Mouse (Mus musculus) gastrocnemius, postnatal 25 days (tissue): ENCODE results near the gene Cd36. TPM values are rescaled to one million over a fixed set of nuclear protein-coding genes. Genes with fewer than 3 reads are reported as not detected.

Experiments used
- DNase-seq: peaks from one replicate; pipeline ENCODE4 v3.0.0; 2022
- total RNA-seq, 2 experiments: library from RNA; stranded (reverse); gene quantifications; 1 replicate in 1 of 2; 2 replicates in 1 of 2; pipeline ENCODE4 v1.2.3; 2021

The Cd36 gene
- total RNA-seq, 2 experiments from 2014 or later = 257 to 289 TPM

GRCm38 (mm10) chr5:17806774-17807377, 81.7 kb downstream of the Cd36 start:
- DNase-seq = no peak

- DNase-seq = no peak
These were observed 112.0 kb downstream of the Cd36 start for GRCm38 (mm10) chr5:17776571-17776970.

- DNase-seq = no peak
These were observed 118.3 kb downstream of the Cd36 start for GRCm38 (mm10) chr5:17770328-17770727.

GRCm38 (mm10) chr5:17766006-17766677, 122.5 kb downstream of the Cd36 start:
- no peak for DNase-seq

- DNase-seq = peak; percentile 37
These were observed 135.1 kb downstream of the Cd36 start for GRCm38 (mm10) chr5:17753471-17754005.

GRCm38 (mm10) chr5:17748293-17748692, 140.3 kb downstream of the Cd36 start:
- DNase-seq = no peak

- no peak for DNase-seq
These were observed 141.5 kb downstream of the Cd36 start for GRCm38 (mm10) chr5:17747143-17747542.

GRCm38 (mm10) chr5:17746520-17746919, 142.1 kb downstream of the Cd36 start:
- no peak for DNase-seq

- no peak for DNase-seq
These were observed 148.8 kb downstream of the Cd36 start for GRCm38 (mm10) chr5:17739805-17740204.

Other genes with a start within 250 kb of the Cd36 start
- gene Gnat3, start 73.7 kb upstream of the Cd36 start, total RNA-seq = under 1 TPM in 1 of 2 experiments, not detected in 1; 0.20 TPM